Mouse (Mus musculus): ENCODE data around the gene Pold4.

- no peak for TF ChIP-seq EP300 (IDR thresholded peaks at IDR 0.05; ENCODE audit: low read depth)
- no peak for TF ChIP-seq CTCF (IDR thresholded peaks at IDR 0.05; ENCODE audit: low read depth)
Measured at GRCm38 (mm10) chr19:4262756-4263155, 31.1 kb downstream of the Pold4 start.

All from liver, embryonic 14.5 days (tissue).